Mouse (Mus musculus): Measurements from ENCODE around the gene Olfr654. TPM values are rescaled to one million over a fixed set of nuclear protein-coding genes. Genes with fewer than 3 reads are reported as not detected.

Gene Olfr654
- polyA plus RNA-seq, 2 experiments: not detected

DNA sequence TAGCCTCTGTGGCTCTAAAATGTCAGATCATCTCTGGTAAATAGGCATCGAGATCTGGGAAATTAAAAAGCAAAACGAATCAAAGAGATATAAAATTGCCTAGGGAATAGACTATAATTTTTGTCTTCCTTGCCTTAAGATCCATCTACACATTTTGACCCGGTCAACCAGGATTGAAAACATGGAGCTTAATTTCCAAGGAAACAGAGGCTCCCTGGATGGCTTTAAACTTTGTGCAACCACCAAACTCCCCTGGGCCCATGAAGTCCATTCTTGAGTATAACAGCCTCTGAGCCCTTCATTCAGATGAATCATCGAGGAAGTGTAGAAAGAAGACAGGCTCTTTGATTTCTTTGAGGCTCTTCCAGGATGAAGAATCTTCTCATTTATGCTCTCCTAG lies 26.8 kb downstream of the Olfr654 start, which contains the start of gene Olfr656:
TSS of gene Olfr656 (plus strand) at position 301 of the 400 bp plus-strand sequence.
- H3K27ac ChIP-seq (replicated peaks; ENCODE audit: low read depth, low read length): no peak within 1 kb of the TSS
- WGBS: 81% methylated on average over 4 of the region's 4 CpGs
- ATAC-seq (ENCODE audit: low FRiP score, low read depth): no peak
- no peak within 1 kb of the TSS for H3K4me3 ChIP-seq (replicated peaks; ENCODE audit: low read length)
- DNase-seq (ENCODE audit: low spot score): no peak
- TF ChIP-seq POLR2A (IDR thresholded peaks at IDR 0.05; ENCODE audit: borderline replicate concordance, extremely low read depth, insufficient read depth, insufficient read length): no peak
- H3K4me1 ChIP-seq (ENCODE audit: control insufficient read depth, insufficient read depth, low read length): no peaks in the 10 kb centered on the region
- no peaks in the 10 kb centered on the region for H3K27me3 ChIP-seq (ENCODE audit: control insufficient read depth, insufficient read depth, low read length)
- H3K36me3 ChIP-seq (ENCODE audit: control insufficient read depth, insufficient read depth, low read length): no peaks in the 10 kb centered on the region
- H3K4me2 ChIP-seq (replicated peaks; ENCODE audit: low read depth, low read length, severe bottlenecking): no peak within 1 kb of the TSS
- no peaks in the 10 kb centered on the region for H3K9me3 ChIP-seq (ENCODE audit: control insufficient read depth, low read length)
- no peak within 1 kb of the TSS for H3K9ac ChIP-seq (ENCODE audit: low read depth, low read length, severe bottlenecking)

GRCm38 (mm10) chr7:104624494-104624893 lies 37.7 kb downstream of the Olfr654 start, which contains the start of gene Olfr657:
Olfr657 (plus strand) TSS chr7:104624794.
- DNase-seq (ENCODE audit: low spot score) (no peak), ATAC-seq (ENCODE audit: low FRiP score, low read depth) (no peak)

More at GRCm38 (mm10) chr7:104624494-104624893, 37.7 kb downstream of the Olfr654 start, which contains the start of gene Olfr657:
- no peaks in the 10 kb centered on the region for H3K36me3 ChIP-seq (ENCODE audit: control insufficient read depth, insufficient read depth, low read length)
- H3K9ac ChIP-seq (ENCODE audit: low read depth, low read length, severe bottlenecking): no peak within 1 kb of the TSS
- no peak within 1 kb of the TSS for H3K4me3 ChIP-seq (replicated peaks; ENCODE audit: low read length)
- TF ChIP-seq POLR2A (IDR thresholded peaks at IDR 0.05; ENCODE audit: borderline replicate concordance, extremely low read depth, insufficient read depth, insufficient read length): no peak
- no peaks in the 10 kb centered on the region for H3K27me3 ChIP-seq (ENCODE audit: control insufficient read depth, insufficient read depth, low read length)
- no peaks in the 10 kb centered on the region for H3K4me1 ChIP-seq (ENCODE audit: control insufficient read depth, insufficient read depth, low read length)
- no peaks in the 10 kb centered on the region for H3K9me3 ChIP-seq (ENCODE audit: control insufficient read depth, low read length)
- H3K27ac ChIP-seq (replicated peaks; ENCODE audit: low read depth, low read length): no peak within 1 kb of the TSS
- no peak within 1 kb of the TSS for H3K4me2 ChIP-seq (replicated peaks; ENCODE audit: low read depth, low read length, severe bottlenecking)

Other genes starting within 250 kb of the Olfr654 start
- 3.6 and 4.4 TPM in 2 replicates for gene Trim12c, start 233.7 kb upstream of the Olfr654 start, polyA plus RNA-seq (2012; rRNA removed)
- gene Trim12c, start 233.7 kb upstream of the Olfr654 start, polyA plus RNA-seq (2014; fragmentation: Nextera tagmentation; extraction: Ambion mirVana): 1.7 TPM in 2 replicates
- gene Trim30b, start 217.1 kb upstream of the Olfr654 start, polyA plus RNA-seq (2012; rRNA removed): 0.04 and 0.06 TPM in 2 replicates
- gene Trim30b, start 217.1 kb upstream of the Olfr654 start, polyA plus RNA-seq (2014; fragmentation: Nextera tagmentation; extraction: Ambion mirVana): 0.07 TPM in 1 of 2 replicates, not detected in the other
- gene Trim30c, start 186.2 kb upstream of the Olfr654 start, polyA plus RNA-seq (2012; rRNA removed): 0.24 TPM in 1 of 2 replicates, not detected in the other
- gene Trim30c, start 186.2 kb upstream of the Olfr654 start, polyA plus RNA-seq (2014; fragmentation: Nextera tagmentation; extraction: Ambion mirVana): 0.14 and 0.30 TPM in 2 replicates
- gene Trim30a, start 121.8 kb upstream of the Olfr654 start, polyA plus RNA-seq (2012; rRNA removed): 1.2 and 1.4 TPM in 2 replicates
- gene Trim30a, start 121.8 kb upstream of the Olfr654 start, polyA plus RNA-seq (2014; fragmentation: Nextera tagmentation; extraction: Ambion mirVana): 1.3 and 1.9 TPM in 2 replicates
- 0.36 and 0.40 TPM in 2 replicates for gene Trim30d, start 79.2 kb upstream of the Olfr654 start, polyA plus RNA-seq (2012; rRNA removed)
- 0.36 and 0.50 TPM in 2 replicates for gene Trim30d, start 79.2 kb upstream of the Olfr654 start, polyA plus RNA-seq (2014; fragmentation: Nextera tagmentation; extraction: Ambion mirVana)
- gene Olfr651, start 36.9 kb upstream of the Olfr654 start, polyA plus RNA-seq (2012; rRNA removed): not detected in 2 replicates
- gene Olfr651, start 36.9 kb upstream of the Olfr654 start, polyA plus RNA-seq (2014; fragmentation: Nextera tagmentation; extraction: Ambion mirVana): not detected in 2 replicates
- gene Olfr652, start 26.1 kb upstream of the Olfr654 start, polyA plus RNA-seq (2012; rRNA removed): not detected in 2 replicates
- not detected in 2 replicates for gene Olfr652, start 26.1 kb upstream of the Olfr654 start, polyA plus RNA-seq (2014; fragmentation: Nextera tagmentation; extraction: Ambion mirVana)
- not detected in 2 replicates for gene Olfr653, start 9.7 kb upstream of the Olfr654 start, polyA plus RNA-seq (2012; rRNA removed)
- gene Olfr653, start 9.7 kb upstream of the Olfr654 start, polyA plus RNA-seq (2014; fragmentation: Nextera tagmentation; extraction: Ambion mirVana): not detected in 2 replicates
- gene Olfr655, start 14.8 kb downstream of the Olfr654 start, polyA plus RNA-seq (2012; rRNA removed): not detected in 2 replicates
- not detected in 2 replicates for gene Olfr655, start 14.8 kb downstream of the Olfr654 start, polyA plus RNA-seq (2014; fragmentation: Nextera tagmentation; extraction: Ambion mirVana)
- gene Olfr656, start 26.9 kb downstream of the Olfr654 start, polyA plus RNA-seq (2012; rRNA removed): not detected in 2 replicates
- not detected in 2 replicates for gene Olfr656, start 26.9 kb downstream of the Olfr654 start, polyA plus RNA-seq (2014; fragmentation: Nextera tagmentation; extraction: Ambion mirVana)
- not detected in 2 replicates for gene Olfr657, start 37.8 kb downstream of the Olfr654 start, polyA plus RNA-seq (2012; rRNA removed)
- not detected in 2 replicates for gene Olfr657, start 37.8 kb downstream of the Olfr654 start, polyA plus RNA-seq (2014; fragmentation: Nextera tagmentation; extraction: Ambion mirVana)
- gene Olfr658, start 60.3 kb downstream of the Olfr654 start, polyA plus RNA-seq (2012; rRNA removed): 0.01 TPM in 1 of 2 replicates, not detected in the other
- gene Olfr658, start 60.3 kb downstream of the Olfr654 start, polyA plus RNA-seq (2014; fragmentation: Nextera tagmentation; extraction: Ambion mirVana): not detected in 2 replicates
- gene Olfr659, start 79.7 kb downstream of the Olfr654 start, polyA plus RNA-seq (2012; rRNA removed): not detected in 2 replicates
- not detected in 2 replicates for gene Olfr659, start 79.7 kb downstream of the Olfr654 start, polyA plus RNA-seq (2014; fragmentation: Nextera tagmentation; extraction: Ambion mirVana)
- not detected in 2 replicates for gene Olfr661, start 99.5 kb downstream of the Olfr654 start, polyA plus RNA-seq (2012; rRNA removed)
- not detected in 2 replicates for gene Olfr661, start 99.5 kb downstream of the Olfr654 start, polyA plus RNA-seq (2014; fragmentation: Nextera tagmentation; extraction: Ambion mirVana)
- gene Usp17le, start 190.4 kb downstream of the Olfr654 start, polyA plus RNA-seq (2012; rRNA removed): not detected in 2 replicates
- gene Usp17le, start 190.4 kb downstream of the Olfr654 start, polyA plus RNA-seq (2014; fragmentation: Nextera tagmentation; extraction: Ambion mirVana): not detected in 2 replicates